Mouse (Mus musculus) embryonic fibroblast, embryonic 13.5 days (primary cell): ENCODE results near the gene Eif3c. TPM values are rescaled to one million over a fixed set of nuclear protein-coding genes. Genes with fewer than 3 reads are reported as not detected.
A peak's percentile ranks its signal among the peaks of the same experiment; 100 is the strongest.

ENCODE experiments used
- H3K27ac ChIP-seq: 2 replicates; pipeline ENCODE4 v1.5.1; 2012; ENCODE audit warnings: low read length, control low read depth, inconsistent platforms; ENCODE audit not compliant: insufficient read depth
- H3K4me1 ChIP-seq: 2 replicates; pipeline ENCODE4 v1.6.1; 2011; ENCODE audit warnings: low read length; ENCODE audit not compliant: control insufficient read depth, insufficient read depth
- H3K4me3 ChIP-seq: 2 replicates; pipeline ENCODE4 v1.5.1; 2011; ENCODE audit warnings: mild to moderate bottlenecking, control low read depth, low read length; ENCODE audit not compliant: insufficient read depth
- CTCF ChIP-seq: IDR thresholded peaks from 2 replicates; pipeline ENCODE4 v1.5.1; 2011; ENCODE audit warnings: mild to moderate bottlenecking, control low read depth, low read length, moderate library complexity, borderline replicate concordance; ENCODE audit not compliant: insufficient read depth
- POLR2A ChIP-seq: IDR thresholded peaks from 2 replicates; pipeline ENCODE4 v1.6.1; 2011; ENCODE audit warnings: low read depth, mild to moderate bottlenecking, control low read depth, low read length, moderate library complexity
- polyA plus RNA-seq: library from polyadenylated mRNA; stranded (reverse); fragments of >200 nt; gene quantifications from 2 replicates; pipeline ENCODE4 v1.2.4, GENCODE M21; 2011; ENCODE audit warnings: low read depth; ENCODE audit not compliant: missing spikeins, insufficient read length

Eif3c gene
- polyA plus RNA-seq, 1 experiment, result 481 TPM

DNA sequence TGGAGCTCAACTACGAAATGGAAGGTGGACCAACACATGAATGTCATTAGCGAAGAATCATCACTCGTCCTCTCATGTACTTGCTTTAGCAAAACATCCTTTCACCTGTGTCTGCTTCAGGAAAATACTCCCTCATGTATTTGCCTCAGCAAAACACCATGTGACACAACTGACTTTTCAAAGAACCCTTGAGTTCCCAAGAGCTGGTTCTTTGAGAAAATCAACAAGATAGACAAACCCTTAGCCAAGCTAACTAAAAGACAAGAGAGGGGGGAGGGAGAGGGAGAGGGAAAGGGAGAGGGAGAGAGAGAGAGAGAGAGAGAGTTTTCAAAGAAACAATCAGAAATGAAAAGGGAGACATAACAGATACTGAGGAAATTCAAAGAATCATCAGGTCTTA lies 42.9 kb downstream of the Eif3c start:
- Histone ChIP-seq H3K4me3 (no peak overlapping the region), H3K27ac (no peak overlapping the region), H3K4me1 (no peaks in the 10 kb centered on the region)
- TF ChIP-seq CTCF, result no peak
- no peak for TF ChIP-seq POLR2A

- no peak overlapping the region for H3K27ac ChIP-seq
- H3K4me1 ChIP-seq, result no peaks in the 10 kb centered on the region
- TF ChIP-seq POLR2A, result no peak
- no peak for TF ChIP-seq CTCF
- no peak overlapping the region for H3K4me3 ChIP-seq
Observed at GRCm38 (mm10) chr7:126519513-126519912, 46.7 kb downstream of the Eif3c start.

GRCm38 (mm10) chr7:126518261-126518941 lies 47.8 kb downstream of the Eif3c start:
- Histone ChIP-seq H3K4me3 (no peak overlapping the region), H3K27ac (no peak overlapping the region), H3K4me1 (no peaks in the 10 kb centered on the region)
- TF ChIP-seq CTCF, result no peak
- TF ChIP-seq POLR2A, result no peak

DNA sequence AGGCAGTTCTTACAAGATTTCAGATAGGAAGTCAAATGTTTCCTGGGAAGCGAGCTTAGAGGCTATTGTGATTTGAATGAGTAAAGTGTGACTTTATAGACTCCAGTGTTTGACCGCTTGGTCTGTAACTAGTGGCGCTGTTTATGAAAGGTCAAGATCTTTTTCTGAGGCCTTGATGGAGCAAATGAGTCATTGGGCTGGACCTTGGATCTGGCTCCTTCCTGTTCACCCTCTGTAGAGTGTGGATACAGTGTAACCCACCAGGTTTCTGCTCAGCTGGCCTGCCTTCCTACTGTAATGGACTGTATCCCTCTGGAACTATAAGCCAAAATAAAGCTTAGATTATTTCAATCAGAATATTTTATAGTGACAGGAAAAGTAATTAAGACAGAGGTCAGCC lies 54.9 kb downstream of the Eif3c start:
- H3K4me1 ChIP-seq, result no peaks in the 10 kb centered on the region; the same call in 1 of the 2 replicates
- TF ChIP-seq POLR2A (no peak), CTCF (no peak)
- H3K27ac ChIP-seq, result no peak overlapping the region
- no peak overlapping the region for H3K4me3 ChIP-seq

- Histone ChIP-seq H3K4me3 (no peak overlapping the region), H3K27ac (no peak overlapping the region), H3K4me1 (no peaks in the 10 kb centered on the region; the same call in 1 of the 2 replicates)
- TF ChIP-seq POLR2A, result no peak
- no peak for TF ChIP-seq CTCF
Observed at GRCm38 (mm10) chr7:126507126-126507778, 59.0 kb downstream of the Eif3c start.

DNA sequence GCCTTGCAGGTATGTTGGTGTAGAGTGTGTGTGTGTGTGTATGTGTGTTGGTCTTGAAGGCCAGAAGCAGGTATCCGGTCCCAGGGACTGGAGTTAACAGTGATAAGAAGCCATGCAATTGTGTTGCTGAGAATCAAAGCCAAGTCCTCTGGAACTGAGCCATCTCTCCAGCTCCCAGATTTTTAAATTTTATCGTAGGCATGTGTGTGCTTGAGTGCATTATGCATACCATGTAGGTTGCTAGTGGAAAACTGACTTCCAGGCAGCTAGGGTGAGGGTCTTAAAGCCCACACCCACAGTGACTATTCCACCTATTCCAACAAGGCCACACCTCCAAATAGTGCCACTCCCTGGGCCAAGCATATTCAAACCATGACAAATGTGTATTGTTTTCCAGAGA lies 61.3 kb downstream of the Eif3c start:
- Histone ChIP-seq H3K27ac (no peak overlapping the region), H3K4me3 (no peak overlapping the region), H3K4me1 (no peaks in the 10 kb centered on the region; the same call in 1 of the 2 replicates)
- no peak for TF ChIP-seq CTCF
- TF ChIP-seq POLR2A, result no peak

GRCm38 (mm10) chr7:126503273-126503878 lies 62.8 kb downstream of the Eif3c start, which contains the start of gene Atxn2l:
Gene Atxn2l, minus strand, starts transcription at chr7:126503437.
- peak within 1 kb of the TSS; percentile 99 for H3K4me3 ChIP-seq
- no peaks in the 10 kb centered on the region; the same call in 1 of the 2 replicates for H3K4me1 ChIP-seq
- peak within 1 kb of the TSS; percentile 98 for H3K27ac ChIP-seq
- no peak for TF ChIP-seq CTCF
- TF ChIP-seq POLR2A, result peak; percentile 62; the same call in 1 of the 2 replicates

DNA sequence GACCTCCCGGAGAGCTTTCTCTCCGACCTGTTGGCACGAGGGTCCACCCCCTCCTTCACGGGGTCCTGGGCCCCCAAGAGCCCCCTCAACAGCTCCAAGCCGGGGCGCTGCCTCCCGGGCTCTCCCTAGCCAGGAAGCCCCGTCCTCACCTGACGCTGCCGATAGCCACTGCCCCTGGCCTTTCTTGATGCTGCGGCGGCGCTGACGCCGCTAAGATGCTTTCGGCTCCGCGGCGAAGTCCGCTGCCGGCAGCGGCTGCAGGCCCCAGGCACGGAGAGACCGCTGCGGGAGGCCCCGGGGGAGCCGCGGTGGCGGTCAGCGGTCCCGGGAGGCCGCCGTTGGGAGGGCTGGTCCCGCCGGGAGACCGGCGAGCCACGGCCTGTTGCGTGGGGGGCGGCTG lies 63.5 kb downstream of the Eif3c start:
- peak overlapping the region; percentile 99 for H3K4me3 ChIP-seq
- H3K4me1 ChIP-seq, result no peaks in the 10 kb centered on the region; the same call in 1 of the 2 replicates
- no peak for TF ChIP-seq POLR2A
- no peak for TF ChIP-seq CTCF
- H3K27ac ChIP-seq, result peak overlapping the region; percentile 98

DNA sequence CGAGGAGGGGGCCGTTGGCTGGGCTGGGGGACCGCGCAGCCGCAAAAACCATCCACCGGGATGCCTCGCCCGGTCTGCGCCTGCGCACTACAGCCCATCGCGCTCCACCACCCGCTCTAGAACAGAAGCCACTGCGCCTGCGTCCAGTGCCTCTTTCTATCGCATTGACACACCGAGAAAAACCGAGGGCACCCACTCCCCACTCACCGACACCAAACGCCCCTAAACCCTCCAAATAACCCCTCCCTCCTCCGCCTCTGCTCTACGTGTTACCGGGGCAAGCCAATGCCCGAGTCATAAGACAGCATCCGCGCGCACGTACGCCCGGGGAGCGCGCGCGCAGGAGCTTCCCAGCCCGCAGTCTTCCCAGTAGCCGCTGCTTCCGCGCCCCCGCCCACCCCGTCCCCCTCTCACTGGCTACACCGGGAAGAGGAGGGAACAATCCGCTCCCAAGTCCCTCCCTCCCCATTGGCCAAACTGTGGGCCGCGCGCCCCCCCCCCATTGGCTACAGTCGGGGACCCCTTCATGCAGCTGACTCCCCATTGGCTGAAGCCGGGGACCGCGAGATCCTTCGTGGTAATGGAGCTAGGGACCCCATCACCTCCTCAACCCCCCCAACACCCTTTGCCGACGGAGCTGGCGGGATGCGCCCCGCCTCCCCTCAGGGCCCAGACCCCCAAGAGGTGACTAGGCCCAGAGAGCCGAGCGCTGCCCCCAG lies 64.0 kb downstream of the Eif3c start:
- TF ChIP-seq POLR2A (peak; percentile 53), CTCF (no peak)
- H3K27ac ChIP-seq, result peak overlapping the region; percentile 98
- peak overlapping the region; percentile 99 for H3K4me3 ChIP-seq
- no peaks in the 10 kb centered on the region for H3K4me1 ChIP-seq
